Mouse (Mus musculus): ENCODE measurements around the gene Tmem100. TPM values are rescaled to one million over a fixed set of nuclear protein-coding genes. Genes with fewer than 3 reads are reported as not detected.
A peak's percentile ranks its signal among the peaks of the same experiment; 100 is the strongest.

Tmem100 gene
- polyA plus RNA-seq, 1 experiment, result 1.1 TPM

DNA sequence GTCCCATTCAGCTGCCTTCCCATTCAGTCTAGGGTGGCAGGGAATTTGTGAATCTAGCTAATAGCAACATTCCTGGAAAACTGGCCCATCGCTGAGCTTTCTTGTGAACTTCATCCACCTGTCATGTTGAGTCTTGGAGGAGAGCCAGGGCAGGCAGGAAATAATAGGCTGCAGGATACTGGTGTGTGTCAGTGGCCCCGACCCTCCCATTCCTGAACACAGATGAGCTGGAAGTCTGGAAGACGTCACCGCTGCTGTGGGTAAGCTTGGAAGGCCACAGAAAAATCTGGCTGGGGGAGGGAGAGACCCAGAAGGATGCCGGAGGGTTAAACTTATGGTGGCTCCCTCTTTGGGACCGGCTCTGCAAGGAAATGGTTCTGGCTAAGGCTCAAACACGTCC lies 24.3 kb downstream of the Tmem100 start:
- H3K27ac ChIP-seq (ENCODE audit: control insufficient read depth, insufficient read depth, low read depth, low read length, poor library complexity), result no peak overlapping the region
- TF ChIP-seq CTCF (IDR thresholded peaks at IDR 0.05; ENCODE audit: control insufficient read depth, insufficient read depth, low read length) (no peak), POLR2A (IDR thresholded peaks at IDR 0.05; ENCODE audit: borderline replicate concordance, control insufficient read depth, low read depth, low read length) (no peak)
- no peak overlapping the region for H3K4me3 ChIP-seq (replicated peaks; ENCODE audit: control insufficient read depth, low read depth, low read length)
- H3K4me1 ChIP-seq (ENCODE audit: control insufficient read depth, insufficient read depth, low read length), result no peaks in the 10 kb centered on the region
- WGBS, result 53% methylated on average over 7 of the region's 7 CpGs

DNA sequence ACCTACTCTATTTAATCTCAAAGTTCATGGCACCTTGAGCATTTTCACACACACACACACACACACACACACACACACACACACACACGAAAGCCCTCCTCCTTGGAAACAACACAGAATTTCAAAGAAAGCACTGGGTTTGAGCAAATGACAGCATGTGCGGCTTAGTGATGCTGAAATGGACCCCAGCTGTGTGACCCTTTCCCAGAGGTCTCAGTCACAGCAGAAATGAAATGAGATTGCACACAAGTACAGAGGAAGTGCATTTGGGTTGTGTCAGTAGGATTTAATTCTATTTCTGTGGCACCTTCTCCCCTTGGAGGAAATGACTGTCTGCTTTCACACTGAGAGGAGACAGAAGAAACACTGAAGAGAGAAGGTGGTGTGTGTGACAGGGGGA lies 26.9 kb downstream of the Tmem100 start:
- 75% methylated on average over 2 of the region's 2 CpGs for WGBS
- Histone ChIP-seq H3K4me1 (ENCODE audit: control insufficient read depth, insufficient read depth, low read length) (no peaks in the 10 kb centered on the region), H3K27ac (ENCODE audit: control insufficient read depth, insufficient read depth, low read depth, low read length, poor library complexity) (no peak overlapping the region), H3K4me3 (replicated peaks; ENCODE audit: control insufficient read depth, low read depth, low read length) (no peak overlapping the region)
- TF ChIP-seq CTCF (IDR thresholded peaks at IDR 0.05; ENCODE audit: control insufficient read depth, insufficient read depth, low read length) (no peak), POLR2A (IDR thresholded peaks at IDR 0.05; ENCODE audit: borderline replicate concordance, control insufficient read depth, low read depth, low read length) (no peak)

DNA sequence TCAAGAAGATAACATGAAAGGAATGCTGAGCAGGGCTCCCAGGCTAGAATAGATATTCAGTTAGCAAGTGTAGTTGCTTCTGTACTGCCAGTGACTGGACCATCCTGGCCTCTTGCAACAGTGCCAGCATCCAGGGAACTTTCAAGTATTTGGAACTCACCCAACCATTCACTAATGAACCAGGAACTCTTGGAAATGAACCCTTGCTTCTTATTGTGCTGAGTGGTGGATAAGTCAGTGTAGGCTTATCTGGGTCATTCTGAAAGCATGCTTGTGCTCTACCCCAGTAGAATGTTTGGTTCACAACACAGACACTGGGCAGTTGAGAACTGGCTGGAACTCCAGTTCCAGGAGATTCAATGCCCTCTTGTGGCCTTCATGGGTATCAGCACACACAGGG lies 29.1 kb downstream of the Tmem100 start:
- Histone ChIP-seq H3K27ac (ENCODE audit: control insufficient read depth, insufficient read depth, low read depth, low read length, poor library complexity) (no peak overlapping the region), H3K4me1 (ENCODE audit: control insufficient read depth, insufficient read depth, low read length) (no peaks in the 10 kb centered on the region), H3K4me3 (replicated peaks; ENCODE audit: control insufficient read depth, low read depth, low read length) (no peak overlapping the region)
- TF ChIP-seq POLR2A (IDR thresholded peaks at IDR 0.05; ENCODE audit: borderline replicate concordance, control insufficient read depth, low read depth, low read length) (no peak), CTCF (IDR thresholded peaks at IDR 0.05; ENCODE audit: control insufficient read depth, insufficient read depth, low read length) (no peak)

DNA sequence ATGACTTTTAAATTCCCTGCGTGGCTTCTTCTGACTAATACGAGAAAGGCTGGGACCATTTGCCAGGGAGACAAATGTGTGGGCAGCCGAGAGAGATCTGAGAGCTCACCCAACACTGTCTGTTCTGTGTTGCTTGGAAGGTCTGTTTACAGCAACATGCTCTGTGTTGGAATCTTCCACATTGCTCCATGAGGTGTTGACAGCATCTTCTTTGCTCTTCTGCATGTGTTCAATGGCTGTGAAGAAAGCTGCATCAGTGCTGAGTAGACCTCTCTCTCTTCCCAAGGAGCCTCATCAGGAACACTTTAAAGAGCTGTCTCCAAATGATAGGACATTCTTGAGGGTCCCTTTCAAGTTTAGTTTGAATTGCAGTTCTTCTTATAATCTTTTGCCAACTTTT lies 32.5 kb downstream of the Tmem100 start:
- 77% methylated on average over 3 of the region's 3 CpGs for WGBS
- no peak for TF ChIP-seq CTCF (IDR thresholded peaks at IDR 0.05; ENCODE audit: control insufficient read depth, insufficient read depth, low read length)
- TF ChIP-seq POLR2A (IDR thresholded peaks at IDR 0.05; ENCODE audit: borderline replicate concordance, control insufficient read depth, low read depth, low read length), result no peak
- H3K27ac ChIP-seq (ENCODE audit: control insufficient read depth, insufficient read depth, low read depth, low read length, poor library complexity), result no peak overlapping the region
- H3K4me1 ChIP-seq (ENCODE audit: control insufficient read depth, insufficient read depth, low read length), result no peaks in the 10 kb centered on the region
- H3K4me3 ChIP-seq (replicated peaks; ENCODE audit: control insufficient read depth, low read depth, low read length), result no peak overlapping the region

DNA sequence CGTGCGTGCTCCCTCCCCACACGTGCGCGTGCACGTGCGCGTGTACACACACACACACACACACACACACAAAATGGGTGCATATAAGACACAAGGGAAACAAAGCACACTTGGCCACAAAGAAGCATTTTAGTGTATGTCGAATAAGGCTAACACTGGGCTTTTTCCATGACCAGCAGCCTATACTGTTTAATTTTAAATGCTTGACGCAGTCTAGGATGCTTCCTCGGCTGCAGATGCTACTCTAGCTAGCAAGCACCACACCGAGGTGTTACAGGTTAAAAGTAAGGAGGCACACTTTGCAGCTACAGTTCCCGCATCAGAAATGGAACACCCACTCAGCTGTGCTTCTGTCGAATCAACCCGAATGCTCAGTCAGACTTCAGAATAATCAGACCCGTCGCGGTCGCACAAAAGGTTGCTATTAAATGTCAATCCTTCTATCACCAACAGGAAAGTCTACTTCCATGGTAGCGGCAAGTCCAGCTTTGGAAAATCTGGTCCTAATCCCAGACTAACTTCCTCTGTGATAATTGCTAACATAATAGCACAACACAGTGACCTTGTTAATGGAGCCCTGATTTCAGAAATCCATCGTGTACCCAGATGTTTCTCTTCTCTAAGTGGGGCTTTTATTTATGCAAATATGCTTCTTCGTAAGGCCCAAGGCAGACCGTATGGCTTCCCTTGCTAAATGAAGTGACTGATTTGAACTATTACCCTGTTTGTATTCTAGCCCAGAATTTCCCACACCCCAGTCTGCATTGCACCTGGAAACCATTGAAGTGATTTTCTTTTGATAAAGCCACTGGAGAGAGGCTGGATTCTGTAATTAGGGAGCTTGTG lies 36.5 kb downstream of the Tmem100 start:
- TF ChIP-seq POLR2A (IDR thresholded peaks at IDR 0.05; ENCODE audit: borderline replicate concordance, control insufficient read depth, low read depth, low read length) (no peak), CTCF (IDR thresholded peaks at IDR 0.05; ENCODE audit: control insufficient read depth, insufficient read depth, low read length) (no peak)
- Histone ChIP-seq H3K4me3 (replicated peaks; ENCODE audit: control insufficient read depth, low read depth, low read length) (no peak overlapping the region), H3K4me1 (ENCODE audit: control insufficient read depth, insufficient read depth, low read length) (no peaks in the 10 kb centered on the region), H3K27ac (ENCODE audit: control insufficient read depth, insufficient read depth, low read depth, low read length, poor library complexity) (no peak overlapping the region)
- WGBS, result 91% methylated on average over 23 of the region's 23 CpGs

DNA sequence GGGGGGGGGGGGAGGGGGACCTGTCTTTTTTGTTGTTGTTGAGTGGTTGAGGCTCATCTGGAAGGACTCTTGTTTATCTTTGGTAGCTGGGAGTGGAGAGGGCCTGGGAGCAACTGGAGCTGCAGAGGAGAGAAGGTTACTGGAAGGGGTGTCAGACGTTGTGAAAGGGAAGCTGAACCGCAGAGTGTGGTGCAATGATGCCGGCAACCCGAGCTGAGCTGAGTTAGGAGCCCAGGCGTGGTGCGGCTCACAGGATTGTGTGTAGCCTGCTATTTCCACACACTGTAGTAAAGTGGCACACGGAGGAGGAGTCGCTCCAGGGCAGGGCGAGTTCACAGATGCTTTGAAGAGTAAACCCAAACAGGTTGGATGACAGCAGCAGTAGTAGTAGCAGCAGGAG lies 41.6 kb downstream of the Tmem100 start:
- Histone ChIP-seq H3K4me3 (replicated peaks; ENCODE audit: control insufficient read depth, low read depth, low read length) (peak overlapping the region; percentile 5), H3K27ac (ENCODE audit: control insufficient read depth, insufficient read depth, low read depth, low read length, poor library complexity) (peak overlapping the region; percentile 73; the same call in 1 of the 2 replicates), H3K4me1 (ENCODE audit: control insufficient read depth, insufficient read depth, low read length) (no peaks in the 10 kb centered on the region)
- WGBS, result 14% methylated on average over 9 of the region's 9 CpGs
- TF ChIP-seq POLR2A (IDR thresholded peaks at IDR 0.05; ENCODE audit: borderline replicate concordance, control insufficient read depth, low read depth, low read length) (no peak), CTCF (IDR thresholded peaks at IDR 0.05; ENCODE audit: control insufficient read depth, insufficient read depth, low read length) (no peak)

DNA sequence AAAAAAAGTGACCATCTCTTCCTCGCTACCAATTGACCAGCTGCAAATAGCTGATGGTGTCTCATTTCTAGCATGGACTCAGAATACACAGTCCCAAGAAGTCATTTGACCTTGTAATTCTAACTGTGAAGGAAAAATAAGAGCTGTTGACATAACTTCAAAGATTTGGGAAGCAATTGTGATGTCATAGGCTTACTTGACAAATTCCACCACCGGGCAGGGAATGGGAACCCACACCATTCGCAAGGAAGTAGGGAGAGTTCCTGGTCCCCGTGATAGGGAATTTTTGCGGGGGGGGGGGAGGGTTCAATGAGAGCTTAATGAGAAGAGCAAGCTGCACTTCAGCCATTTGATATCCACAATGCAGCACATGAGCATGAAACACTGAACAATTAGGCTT lies 43.1 kb downstream of the Tmem100 start:
- WGBS, result 57% methylated on average over 5 of the region's 5 CpGs

DNA sequence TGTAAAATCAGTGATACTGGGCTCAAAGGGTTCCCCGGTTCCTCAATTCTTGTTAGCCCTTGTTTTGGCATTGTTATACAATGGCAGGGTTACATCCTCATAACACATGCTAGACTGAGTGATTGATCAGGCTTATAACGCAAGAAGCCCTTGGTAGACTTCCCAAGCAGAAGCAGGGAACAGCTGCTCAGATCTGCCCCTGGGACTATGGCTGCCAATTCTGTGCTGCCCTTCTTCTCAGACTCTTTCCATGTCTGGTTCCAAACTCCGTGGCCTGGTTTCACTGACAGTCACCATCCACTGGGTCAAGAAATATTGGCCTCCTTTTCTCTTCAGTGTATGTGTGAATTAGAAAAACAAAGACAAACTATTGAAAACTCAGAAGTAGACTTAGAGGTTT lies 46.5 kb downstream of the Tmem100 start:
- no peak overlapping the region for H3K4me3 ChIP-seq (replicated peaks; ENCODE audit: control insufficient read depth, low read depth, low read length)
- no peaks in the 10 kb centered on the region for H3K4me1 ChIP-seq (ENCODE audit: control insufficient read depth, insufficient read depth, low read length)
- no peak overlapping the region for H3K27ac ChIP-seq (ENCODE audit: control insufficient read depth, insufficient read depth, low read depth, low read length, poor library complexity)
- WGBS, result 80% methylated on average over 3 of the region's 3 CpGs
- TF ChIP-seq POLR2A (IDR thresholded peaks at IDR 0.05; ENCODE audit: borderline replicate concordance, control insufficient read depth, low read depth, low read length) (no peak), CTCF (IDR thresholded peaks at IDR 0.05; ENCODE audit: control insufficient read depth, insufficient read depth, low read length) (no peak)

More for the DNA sequence above, 43.1 kb downstream of the Tmem100 start:
- Histone ChIP-seq H3K4me3 (replicated peaks; ENCODE audit: control insufficient read depth, low read depth, low read length) (no peak overlapping the region), H3K27ac (ENCODE audit: control insufficient read depth, insufficient read depth, low read depth, low read length, poor library complexity) (no peak overlapping the region), H3K4me1 (ENCODE audit: control insufficient read depth, insufficient read depth, low read length) (no peaks in the 10 kb centered on the region)
- TF ChIP-seq CTCF (IDR thresholded peaks at IDR 0.05; ENCODE audit: control insufficient read depth, insufficient read depth, low read length) (no peak), POLR2A (IDR thresholded peaks at IDR 0.05; ENCODE audit: borderline replicate concordance, control insufficient read depth, low read depth, low read length) (no peak)

All from bone marrow, adult 2 months (tissue).